Mouse (Mus musculus) heart, adult 2 months (tissue): ENCODE measurements around the gene Rdh5. TPM values are rescaled to one million over a fixed set of nuclear protein-coding genes. Genes with fewer than 3 reads are reported as not detected.

Source experiments
- DNase-seq, 2 experiments: peaks; one replicate each; pipeline ENCODE4 v3.0.0; 2021
- H3K27ac ChIP-seq: fragments of 200-600 bp; 2 replicates; pipeline ENCODE4 v1.8.1; 2022
- H3K27me3 ChIP-seq: fragments of 200-500 bp; 2 replicates; pipeline ENCODE4 v1.6.1; 2012; ENCODE audit warnings: mild to moderate bottlenecking, low read length, inconsistent platforms, mixed read lengths; ENCODE audit not compliant: control insufficient read depth, insufficient read depth
- H3K36me3 ChIP-seq: fragments of 200-500 bp; 2 replicates; pipeline ENCODE4 v1.6.1; 2012; ENCODE audit warnings: low read length, inconsistent platforms; ENCODE audit not compliant: control insufficient read depth, insufficient read depth
- H3K4me1 ChIP-seq: fragments of 200-500 bp; 2 replicates; pipeline ENCODE4 v1.6.1; 2011; ENCODE audit warnings: low read length; ENCODE audit not compliant: control insufficient read depth, insufficient read depth
- H3K4me3 ChIP-seq: fragments of 200-600 bp; 2 replicates; pipeline ENCODE4 v1.8.1; 2022
- H3K79me2 ChIP-seq: fragments of 200-500 bp; replicated peaks from 2 replicates; pipeline ENCODE4 v1.6.1; 2012; ENCODE audit warnings: mild to moderate bottlenecking, inconsistent platforms, low read length, moderate library complexity, mixed read lengths; ENCODE audit not compliant: control insufficient read depth, insufficient read depth
- H3K9ac ChIP-seq: fragments of 200-500 bp; 2 replicates; pipeline ENCODE4 v1.6.1; 2012; ENCODE audit warnings: low read depth, mild to moderate bottlenecking, control low read depth, inconsistent platforms, low read length, mixed read lengths
- CTCF ChIP-seq: fragments of 200-600 bp; IDR thresholded peaks from 2 replicates; pipeline ENCODE4 v1.8.1; 2022; ENCODE audit warnings: antibody characterized with exemption, mild to moderate bottlenecking, moderate library complexity
- EP300 ChIP-seq: fragments of 200-500 bp; IDR thresholded peaks from 2 replicates; pipeline ENCODE4 v1.6.1; 2011; ENCODE audit warnings: low read depth, low read length, control low read depth; ENCODE audit not compliant: insufficient read depth
- POLR2A ChIP-seq: fragments of 200-500 bp; IDR thresholded peaks from 2 replicates; pipeline ENCODE4 v1.6.1; 2011; ENCODE audit warnings: mild to moderate bottlenecking, low read depth, low read length, control low read depth; ENCODE audit not compliant: insufficient read depth
- whole genome bisulfite sequencing: fragments of 180-500 bp; shearing (Covaris S2); methylation state at CpG from one replicate; pipeline ENCODE4 v1.1.7; 2018; 5-methylcytosine and 5-hydroxymethylcytosine counted together
- intact Hi-C: fragments of 180-260 bp; cut with DNase I; formaldehyde crosslinking; loops from one replicate; pipeline ENCODE4 v1.15.1; 2025
- polyA plus RNA-seq: library from polyadenylated mRNA; depleted of rRNA; stranded (reverse); fragments of >200 nt; gene quantifications from 2 replicates; pipeline ENCODE4 v1.2.3, GENCODE M21; 2012; rRNA removed
- total RNA-seq, 2 experiments: library from RNA; stranded (reverse); gene quantifications; 2 replicates each; pipeline ENCODE4 v1.2.3; 2021

Rdh5 gene
- total and polyA plus RNA-seq, 3 experiments: 5.2 to 19.4 (median 5.9) TPM

GRCm38 (mm10) chr10:128878811-128879210, 43.9 kb downstream of the Rdh5 start:
- intact Hi-C loops: no loop called here
- 86% methylated on average over 2 of the region's 2 CpGs for WGBS
- no peak overlapping the region for H3K9ac ChIP-seq
- no peaks in the 10 kb centered on the region; the same call in none of the 2 replicates for H3K36me3 ChIP-seq
- DNase-seq: no peak
- H3K4me1 ChIP-seq: no peaks in the 10 kb centered on the region
- no peak overlapping the region for H3K4me3 ChIP-seq
- H3K27me3 ChIP-seq: no peaks in the 10 kb centered on the region
- H3K79me2 ChIP-seq: no peaks in the 10 kb centered on the region
- no peak overlapping the region for H3K27ac ChIP-seq
- TF ChIP-seq POLR2A (no peak), EP300 (no peak), CTCF (no peak)

- intact Hi-C loops: no loop called here
- Histone ChIP-seq H3K9ac (no peak overlapping the region), H3K4me1 (no peaks in the 10 kb centered on the region), H3K27me3 (no peaks in the 10 kb centered on the region), H3K36me3 (no peaks in the 10 kb centered on the region; the same call in none of the 2 replicates), H3K4me3 (no peak overlapping the region), H3K79me2 (no peaks in the 10 kb centered on the region), H3K27ac (no peak overlapping the region)
- no peak for DNase-seq
- TF ChIP-seq EP300 (no peak), POLR2A (no peak), CTCF (no peak)
Measured at GRCm38 (mm10) chr10:128878291-128878690, 44.4 kb downstream of the Rdh5 start.

- Histone ChIP-seq H3K27me3 (no peaks in the 10 kb centered on the region), H3K4me1 (no peaks in the 10 kb centered on the region), H3K4me3 (no peak overlapping the region), H3K79me2 (no peaks in the 10 kb centered on the region), H3K27ac (no peak overlapping the region), H3K9ac (no peak overlapping the region), H3K36me3 (peaks cover 2% of the 10 kb centered on the region)
- DNase-seq: no peak
- intact Hi-C loops: no loop called here
- TF ChIP-seq POLR2A (no peak), EP300 (no peak), CTCF (no peak)
- WGBS: 69% methylated on average over 3 of the region's 3 CpGs
Measured at GRCm38 (mm10) chr10:128870341-128870740, 52.3 kb downstream of the Rdh5 start.

- Histone ChIP-seq H3K4me3 (no peak overlapping the region), H3K9ac (no peak overlapping the region), H3K79me2 (no peaks in the 10 kb centered on the region), H3K4me1 (no peaks in the 10 kb centered on the region), H3K27me3 (no peaks in the 10 kb centered on the region), H3K27ac (no peak overlapping the region), H3K36me3 (peaks cover 2% of the 10 kb centered on the region)
- intact Hi-C loops: no loop called here
- no peak for DNase-seq
- TF ChIP-seq EP300 (no peak), CTCF (no peak), POLR2A (no peak)
- 100% methylated on average over 1 of the region's 1 CpGs for WGBS
Measured at GRCm38 (mm10) chr10:128866518-128866917, 56.2 kb downstream of the Rdh5 start.

GRCm38 (mm10) chr10:128866042-128866441, 56.6 kb downstream of the Rdh5 start:
- intact Hi-C loops: no loop called here
- H3K79me2 ChIP-seq: no peaks in the 10 kb centered on the region
- no peaks in the 10 kb centered on the region for H3K4me1 ChIP-seq
- H3K9ac ChIP-seq: no peak overlapping the region
- H3K36me3 ChIP-seq: peaks cover 2% of the 10 kb centered on the region
- H3K27ac ChIP-seq: no peak overlapping the region
- no peak overlapping the region for H3K4me3 ChIP-seq
- 78% methylated on average over 3 of the region's 3 CpGs for WGBS
- DNase-seq: no peak
- no peaks in the 10 kb centered on the region for H3K27me3 ChIP-seq
- TF ChIP-seq CTCF: peak; percentile 56
- no peak for TF ChIP-seq POLR2A

Other genes with a start within 250 kb of the Rdh5 start
- gene Suox, start 248.8 kb downstream of the Rdh5 start, total RNA-seq: 10 to 100 TPM; 25.6 to 26.6 TPM
- gene Suox, start 248.8 kb downstream of the Rdh5 start, polyA plus RNA-seq: 21.8 and 37.9 TPM in 2 replicates
- gene Rab5b, start 226.6 kb downstream of the Rdh5 start, total RNA-seq: 10 to 100 TPM; 72.8 to 80.0 TPM
- 68.9 and 111 TPM in 2 replicates for gene Rab5b, start 226.6 kb downstream of the Rdh5 start, polyA plus RNA-seq
- under 1 TPM; 0.43 to 0.50 TPM for gene Pmel, start 218.7 kb downstream of the Rdh5 start, total RNA-seq
- 0.59 and 0.66 TPM in 2 replicates for gene Pmel, start 218.7 kb downstream of the Rdh5 start, polyA plus RNA-seq
- 10 to 100 TPM in 1 of 2 experiments, 1 to 10 TPM in 1; 8.5 to 10.9 TPM for gene Cdk2, start 217.9 kb downstream of the Rdh5 start, total RNA-seq
- 10.0 and 17.5 TPM in 2 replicates for gene Cdk2, start 217.9 kb downstream of the Rdh5 start, polyA plus RNA-seq
- 10 to 100 TPM; 11.2 to 12.6 TPM for gene Dgka, start 178.0 kb downstream of the Rdh5 start, total RNA-seq
- 17.5 and 20.3 TPM in 2 replicates for gene Dgka, start 178.0 kb downstream of the Rdh5 start, polyA plus RNA-seq
- 1 to 10 TPM; 8.6 to 9.4 TPM for gene Pym1, start 175.0 kb downstream of the Rdh5 start, total RNA-seq
- 7.9 and 10.8 TPM in 2 replicates for gene Pym1, start 175.0 kb downstream of the Rdh5 start, polyA plus RNA-seq
- 1 to 10 TPM; 2.8 to 4.4 TPM for gene Mmp19, start 132.0 kb downstream of the Rdh5 start, total RNA-seq
- 3.1 and 4.4 TPM in 2 replicates for gene Mmp19, start 132.0 kb downstream of the Rdh5 start, polyA plus RNA-seq
- gene Dnajc14, start 118.8 kb downstream of the Rdh5 start, total RNA-seq: 10 to 100 TPM; 34.1 to 36.4 TPM
- gene Dnajc14, start 118.8 kb downstream of the Rdh5 start, polyA plus RNA-seq: 8.4 and 11.3 TPM in 2 replicates
- 1 to 10 TPM; 4.7 to 5.4 TPM for gene Tmem198b, start 118.5 kb downstream of the Rdh5 start, total RNA-seq
- gene Tmem198b, start 118.5 kb downstream of the Rdh5 start, polyA plus RNA-seq: 11.2 and 11.9 TPM in 2 replicates
- gene Sarnp, start 105.6 kb downstream of the Rdh5 start, total RNA-seq: 10 to 100 TPM; 37.2 to 43.4 TPM
- gene Sarnp, start 105.6 kb downstream of the Rdh5 start, polyA plus RNA-seq: 14.3 and 25.5 TPM in 2 replicates
- 1 to 10 TPM; 7.8 to 8.1 TPM for gene Ormdl2, start 101.2 kb downstream of the Rdh5 start, total RNA-seq
- gene Ormdl2, start 101.2 kb downstream of the Rdh5 start, polyA plus RNA-seq: 15.3 and 23.3 TPM in 2 replicates
- 1 to 10 TPM; 2.0 to 2.5 TPM for gene Gdf11, start 31.2 kb downstream of the Rdh5 start, total RNA-seq
- gene Gdf11, start 31.2 kb downstream of the Rdh5 start, polyA plus RNA-seq: 0.78 and 1.1 TPM in 2 replicates
- gene Cd63, start 21.9 kb downstream of the Rdh5 start, total RNA-seq: 100 to 1,000 TPM; 132 to 156 TPM
- gene Cd63, start 21.9 kb downstream of the Rdh5 start, polyA plus RNA-seq: 83.2 and 101 TPM in 2 replicates
- 100 to 1,000 TPM; 181 to 201 TPM for gene Bloc1s1, start 1.1 kb upstream of the Rdh5 start, total RNA-seq
- 229 and 234 TPM in 2 replicates for gene Bloc1s1, start 1.1 kb upstream of the Rdh5 start, polyA plus RNA-seq
- gene Itga7, start 10.9 kb upstream of the Rdh5 start, total RNA-seq: 100 to 1,000 TPM; 140 to 155 TPM
- gene Itga7, start 10.9 kb upstream of the Rdh5 start, polyA plus RNA-seq: 151 and 206 TPM in 2 replicates
- not detected for gene Mettl7b, start 38.1 kb upstream of the Rdh5 start, total RNA-seq
- 0.18 and 0.53 TPM in 2 replicates for gene Mettl7b, start 38.1 kb upstream of the Rdh5 start, polyA plus RNA-seq
- not detected for gene Olfr9, start 66.5 kb upstream of the Rdh5 start, total RNA-seq
- gene Olfr9, start 66.5 kb upstream of the Rdh5 start, polyA plus RNA-seq: not detected in 2 replicates
- gene Olfr763, start 87.9 kb upstream of the Rdh5 start, total RNA-seq: not detected
- not detected in 2 replicates for gene Olfr763, start 87.9 kb upstream of the Rdh5 start, polyA plus RNA-seq
- gene Olfr764-ps1, start 117.0 kb upstream of the Rdh5 start, total RNA-seq: not detected
- gene Olfr764-ps1, start 117.0 kb upstream of the Rdh5 start, polyA plus RNA-seq: not detected in 2 replicates
- gene Olfr765, start 127.1 kb upstream of the Rdh5 start, total RNA-seq: not detected
- gene Olfr765, start 127.1 kb upstream of the Rdh5 start, polyA plus RNA-seq: not detected in 2 replicates
- gene Olfr766-ps1, start 146.1 kb upstream of the Rdh5 start, total RNA-seq: not detected
- not detected in 2 replicates for gene Olfr766-ps1, start 146.1 kb upstream of the Rdh5 start, polyA plus RNA-seq
- not detected for gene Olfr767, start 160.0 kb upstream of the Rdh5 start, total RNA-seq
- not detected in 2 replicates for gene Olfr767, start 160.0 kb upstream of the Rdh5 start, polyA plus RNA-seq
- not detected for gene Olfr768, start 176.5 kb upstream of the Rdh5 start, total RNA-seq
- gene Olfr768, start 176.5 kb upstream of the Rdh5 start, polyA plus RNA-seq: not detected in 2 replicates
- not detected for gene Olfr769, start 195.0 kb upstream of the Rdh5 start, total RNA-seq
- gene Olfr769, start 195.0 kb upstream of the Rdh5 start, polyA plus RNA-seq: not detected in 2 replicates
- gene Olfr770, start 216.1 kb upstream of the Rdh5 start, total RNA-seq: not detected
- gene Olfr770, start 216.1 kb upstream of the Rdh5 start, polyA plus RNA-seq: not detected in 2 replicates
- gene Olfr771, start 241.9 kb upstream of the Rdh5 start, total RNA-seq: not detected
- gene Olfr771, start 241.9 kb upstream of the Rdh5 start, polyA plus RNA-seq: not detected in 2 replicates